Mouse (Mus musculus): ENCODE measurements around the gene Pik3c2g. TPM values are rescaled to one million over a fixed set of nuclear protein-coding genes. Genes with fewer than 3 reads are reported as not detected.

The Pik3c2g gene
- polyA plus RNA-seq, 1 experiment from 2014 or later = not detected

GRCm38 (mm10) chr6:139974668-139975067 is 387.6 kb downstream of the Pik3c2g start:
- Histone ChIP-seq H3K27me3 (no peaks in the 10 kb centered on the region), H3K9ac (no peak overlapping the region), H3K27ac (no peak overlapping the region), H3K36me3 (replicated peaks) (no peaks in the 10 kb centered on the region), H3K4me1 (no peaks in the 10 kb centered on the region; the same call in 1 of the 2 replicates), H3K9me3 (no peaks in the 10 kb centered on the region), H3K4me2 (no peak overlapping the region), H3K4me3 (replicated peaks) (no peak overlapping the region)
- WGBS = 83% methylated on average over 5 of the region's 5 CpGs
- ATAC-seq (ENCODE audit: low FRiP score) = no peak

GRCm38 (mm10) chr6:139978114-139978513 is 391.1 kb downstream of the Pik3c2g start:
- H3K4me3 ChIP-seq (replicated peaks) = no peak overlapping the region
- no peak overlapping the region for H3K27ac ChIP-seq
- no peak overlapping the region for H3K4me2 ChIP-seq
- ATAC-seq (ENCODE audit: low FRiP score) = no peak
- no peaks in the 10 kb centered on the region for H3K27me3 ChIP-seq
- no peaks in the 10 kb centered on the region; the same call in 1 of the 2 replicates for H3K4me1 ChIP-seq
- H3K9ac ChIP-seq = no peak overlapping the region
- no peaks in the 10 kb centered on the region for H3K9me3 ChIP-seq
- 66% methylated on average over 3 of the region's 3 CpGs for WGBS
- no peaks in the 10 kb centered on the region for H3K36me3 ChIP-seq (replicated peaks)

GRCm38 (mm10) chr6:139981061-139981460 is 394.0 kb downstream of the Pik3c2g start:
- no peak overlapping the region for H3K9ac ChIP-seq
- H3K36me3 ChIP-seq (replicated peaks) = no peaks in the 10 kb centered on the region
- no peak for ATAC-seq (ENCODE audit: low FRiP score)
- no peaks in the 10 kb centered on the region for H3K27me3 ChIP-seq
- no peak overlapping the region for H3K4me2 ChIP-seq
- no peak overlapping the region for H3K4me3 ChIP-seq (replicated peaks)
- H3K27ac ChIP-seq = no peak overlapping the region
- H3K9me3 ChIP-seq = no peaks in the 10 kb centered on the region
- H3K4me1 ChIP-seq = no peaks in the 10 kb centered on the region; the same call in 1 of the 2 replicates

DNA sequence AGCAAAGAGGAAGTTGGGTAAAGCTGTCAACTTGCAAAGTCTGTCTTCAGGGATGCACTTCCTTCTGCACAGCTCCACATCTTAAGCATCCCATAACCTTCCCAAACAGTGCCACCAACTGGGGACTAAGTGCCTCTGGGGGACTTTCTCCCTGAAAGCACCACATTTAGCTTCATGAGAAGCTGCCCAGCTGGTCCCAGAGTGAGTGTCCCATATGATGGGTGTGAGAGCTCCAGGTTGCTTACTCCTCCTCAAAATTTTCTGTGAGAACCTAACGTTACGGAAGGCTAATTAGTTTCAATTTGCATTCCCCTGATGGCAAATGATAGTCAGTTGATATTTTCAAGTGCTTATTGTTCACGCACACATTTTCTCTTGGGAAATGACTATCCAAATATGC is 397.0 kb downstream of the Pik3c2g start:
- 88% methylated on average over 3 of the region's 3 CpGs for WGBS
- no peak overlapping the region for H3K4me2 ChIP-seq
- ATAC-seq (ENCODE audit: low FRiP score) = no peak
- H3K9ac ChIP-seq = no peak overlapping the region
- no peak overlapping the region for H3K27ac ChIP-seq
- no peaks in the 10 kb centered on the region for H3K27me3 ChIP-seq
- H3K36me3 ChIP-seq (replicated peaks) = no peaks in the 10 kb centered on the region
- no peaks in the 10 kb centered on the region for H3K9me3 ChIP-seq
- H3K4me3 ChIP-seq (replicated peaks) = no peak overlapping the region
- no peaks in the 10 kb centered on the region; the same call in 1 of the 2 replicates for H3K4me1 ChIP-seq

GRCm38 (mm10) chr6:139986564-139986963 is 399.5 kb downstream of the Pik3c2g start:
- 82% methylated on average over 2 of the region's 2 CpGs for WGBS
- no peak overlapping the region for H3K4me3 ChIP-seq (replicated peaks)
- no peak for ATAC-seq (ENCODE audit: low FRiP score)

GRCm38 (mm10) chr6:139989075-139989474 is 402.1 kb downstream of the Pik3c2g start:
- Histone ChIP-seq H3K27ac (no peak overlapping the region), H3K4me1 (no peaks in the 10 kb centered on the region; the same call in 1 of the 2 replicates), H3K4me2 (no peak overlapping the region), H3K36me3 (replicated peaks) (no peaks in the 10 kb centered on the region), H3K27me3 (no peaks in the 10 kb centered on the region), H3K9me3 (no peaks in the 10 kb centered on the region), H3K9ac (no peak overlapping the region), H3K4me3 (replicated peaks) (no peak overlapping the region)
- no peak for ATAC-seq (ENCODE audit: low FRiP score)
- WGBS = 59% methylated on average over 6 of the region's 6 CpGs

More at GRCm38 (mm10) chr6:139986564-139986963, 399.5 kb downstream of the Pik3c2g start:
- Histone ChIP-seq H3K27ac (no peak overlapping the region), H3K4me1 (no peaks in the 10 kb centered on the region; the same call in 1 of the 2 replicates), H3K4me2 (no peak overlapping the region), H3K27me3 (no peaks in the 10 kb centered on the region), H3K9me3 (no peaks in the 10 kb centered on the region), H3K9ac (no peak overlapping the region), H3K36me3 (replicated peaks) (no peaks in the 10 kb centered on the region)

GRCm38 (mm10) chr6:139989597-139989996 is 402.6 kb downstream of the Pik3c2g start:
- Histone ChIP-seq H3K9ac (no peak overlapping the region), H3K36me3 (replicated peaks) (no peaks in the 10 kb centered on the region), H3K9me3 (no peaks in the 10 kb centered on the region), H3K4me2 (no peak overlapping the region), H3K27me3 (no peaks in the 10 kb centered on the region), H3K27ac (no peak overlapping the region), H3K4me1 (no peaks in the 10 kb centered on the region; the same call in 1 of the 2 replicates), H3K4me3 (replicated peaks) (no peak overlapping the region)
- ATAC-seq (ENCODE audit: low FRiP score) = no peak
- WGBS = 92% methylated on average over 10 of the region's 10 CpGs

- no peak for ATAC-seq (ENCODE audit: low FRiP score)
- WGBS = 86% methylated on average over 3 of the region's 3 CpGs
- no peak overlapping the region for H3K27ac ChIP-seq
- no peaks in the 10 kb centered on the region for H3K27me3 ChIP-seq
- no peak overlapping the region for H3K9ac ChIP-seq
- H3K4me1 ChIP-seq = no peaks in the 10 kb centered on the region
- no peak overlapping the region for H3K4me2 ChIP-seq
- no peaks in the 10 kb centered on the region for H3K36me3 ChIP-seq (replicated peaks)
- H3K4me3 ChIP-seq (replicated peaks) = no peak overlapping the region
- no peaks in the 10 kb centered on the region for H3K9me3 ChIP-seq
These were observed 418.2 kb downstream of the Pik3c2g start for GRCm38 (mm10) chr6:140005181-140005580.

Other genes starting within 250 kb of the Pik3c2g start
- gene Rergl, start 85.2 kb upstream of the Pik3c2g start, polyA plus RNA-seq (2016; fragmentation: Nextera tagmentation; extraction: Ambion mirVana) = not detected in 2 replicates